Mouse (Mus musculus): ENCODE data around the gene Grik1.

DNA sequence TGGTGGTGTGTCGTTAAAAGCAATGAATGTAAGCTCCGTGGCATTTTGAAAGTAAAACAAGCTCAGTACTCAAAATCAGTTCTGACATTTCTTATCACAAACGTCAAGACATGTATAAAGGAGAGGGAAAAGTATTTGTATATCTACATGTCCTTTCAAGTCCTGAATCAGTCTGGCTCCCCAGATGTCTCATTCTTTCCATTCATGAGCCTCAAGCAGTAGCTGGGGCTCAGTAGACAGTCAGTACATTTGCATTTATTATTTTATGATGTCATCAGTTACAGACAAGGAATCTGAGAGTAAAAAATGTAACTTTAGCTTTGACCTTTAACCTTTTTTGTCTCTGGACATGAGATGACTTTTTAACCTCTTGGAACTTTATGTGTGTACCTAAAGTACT lies 68.1 kb downstream of the Grik1 start:
- no peak for TF ChIP-seq POLR2A (IDR thresholded peaks at IDR 0.05; ENCODE audit: extremely low read depth, insufficient read depth, low read length)
- TF ChIP-seq CTCF (IDR thresholded peaks at IDR 0.05; ENCODE audit: extremely low read depth, insufficient read depth, low read length), result no peak

All from cortical plate, adult 2 months (tissue).